Mouse (Mus musculus): ENCODE data around the gene Pip5k1b.

Pip5k1b gene

DNA sequence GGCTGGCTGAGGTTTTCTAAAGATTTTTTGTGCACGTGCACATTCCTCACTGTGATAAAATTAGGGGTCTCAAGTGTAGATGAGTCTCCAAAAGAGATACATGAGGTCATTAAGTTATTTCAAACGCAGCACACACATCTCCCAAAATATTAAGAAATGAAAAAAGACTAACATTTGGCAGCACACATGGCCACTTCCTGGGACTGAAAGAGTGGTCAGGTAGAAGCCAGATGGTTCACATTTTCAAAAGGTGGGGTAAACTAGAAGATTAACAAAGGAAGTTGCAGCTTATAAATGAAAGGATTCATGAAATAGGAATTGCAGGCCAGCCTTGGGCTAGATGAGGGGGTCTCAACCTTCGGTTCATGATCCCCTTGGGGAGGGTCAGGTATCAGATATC, 19.4 kb downstream of the Pip5k1b start:
- Histone ChIP-seq H3K36me3 (ENCODE audit: control insufficient read depth, insufficient read depth, low read length, poor library complexity, severe bottlenecking) (no peaks in the 10 kb centered on the region), H3K27me3 (ENCODE audit: control insufficient read depth, insufficient read depth, low read length, poor library complexity, severe bottlenecking) (no peaks in the 10 kb centered on the region)
- no peak for DNase-seq (ENCODE audit: low read depth, low spot score)

DNA sequence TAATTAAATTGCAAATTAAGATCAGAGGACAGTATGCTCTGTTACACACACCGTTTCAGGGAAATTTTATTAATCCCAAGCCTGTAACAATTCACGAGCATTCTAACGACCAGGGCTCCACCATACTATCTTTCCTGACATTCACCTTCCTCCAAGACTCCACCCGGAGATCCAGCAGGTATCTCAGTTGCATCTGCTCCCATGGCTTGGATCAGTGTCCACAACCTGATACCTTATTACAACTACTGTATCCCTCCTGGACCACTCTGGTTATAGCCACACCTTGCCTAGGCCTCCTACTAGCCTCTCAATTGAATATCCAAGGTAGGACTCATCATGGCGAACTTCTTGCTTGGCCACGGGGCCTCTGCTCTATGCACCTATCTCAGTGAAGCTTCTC, 20.5 kb downstream of the Pip5k1b start:
- no peak for DNase-seq (ENCODE audit: low read depth, low spot score)

DNA sequence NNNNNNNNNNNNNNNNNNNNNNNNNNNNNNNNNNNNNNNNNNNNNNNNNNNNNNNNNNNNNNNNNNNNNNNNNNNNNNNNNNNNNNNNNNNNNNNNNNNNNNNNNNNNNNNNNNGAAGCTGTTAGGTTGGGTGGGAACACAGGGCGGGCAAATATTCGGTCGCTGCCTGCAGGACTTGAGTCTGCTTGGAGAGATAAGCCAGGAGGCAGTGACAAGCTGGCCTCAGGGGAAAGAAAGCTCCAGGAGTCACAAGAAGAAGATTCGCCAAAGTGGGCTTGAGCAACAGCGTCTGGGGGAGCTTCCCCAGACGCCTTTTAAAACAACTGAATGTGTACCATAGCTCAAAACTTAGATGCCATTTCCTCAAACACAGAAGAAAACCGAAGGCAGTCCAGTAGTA, 20.9 kb downstream of the Pip5k1b start:
- Histone ChIP-seq H3K36me3 (ENCODE audit: control insufficient read depth, insufficient read depth, low read length, poor library complexity, severe bottlenecking) (no peaks in the 10 kb centered on the region), H3K27me3 (ENCODE audit: control insufficient read depth, insufficient read depth, low read length, poor library complexity, severe bottlenecking) (no peaks in the 10 kb centered on the region)
- DNase-seq (ENCODE audit: low read depth, low spot score) = no peak

More for the DNA sequence above, 20.5 kb downstream of the Pip5k1b start:
- no peaks in the 10 kb centered on the region for H3K27me3 ChIP-seq (ENCODE audit: control insufficient read depth, insufficient read depth, low read length, poor library complexity, severe bottlenecking)
- H3K36me3 ChIP-seq (ENCODE audit: control insufficient read depth, insufficient read depth, low read length, poor library complexity, severe bottlenecking) = no peaks in the 10 kb centered on the region

- Histone ChIP-seq H3K36me3 (ENCODE audit: control insufficient read depth, insufficient read depth, low read length, poor library complexity, severe bottlenecking) (no peaks in the 10 kb centered on the region), H3K27me3 (ENCODE audit: control insufficient read depth, insufficient read depth, low read length, poor library complexity, severe bottlenecking) (no peaks in the 10 kb centered on the region)
- peak; percentile 47 for DNase-seq (ENCODE audit: low read depth, low spot score)
Observed at GRCm38 (mm10) chr19:24528910-24529561, 26.6 kb downstream of the Pip5k1b start.

GRCm38 (mm10) chr19:24528129-24528730, 27.4 kb downstream of the Pip5k1b start:
- Histone ChIP-seq H3K27me3 (ENCODE audit: control insufficient read depth, insufficient read depth, low read length, poor library complexity, severe bottlenecking) (no peaks in the 10 kb centered on the region), H3K36me3 (ENCODE audit: control insufficient read depth, insufficient read depth, low read length, poor library complexity, severe bottlenecking) (no peaks in the 10 kb centered on the region)
- no peak for DNase-seq (ENCODE audit: low read depth, low spot score)

DNA sequence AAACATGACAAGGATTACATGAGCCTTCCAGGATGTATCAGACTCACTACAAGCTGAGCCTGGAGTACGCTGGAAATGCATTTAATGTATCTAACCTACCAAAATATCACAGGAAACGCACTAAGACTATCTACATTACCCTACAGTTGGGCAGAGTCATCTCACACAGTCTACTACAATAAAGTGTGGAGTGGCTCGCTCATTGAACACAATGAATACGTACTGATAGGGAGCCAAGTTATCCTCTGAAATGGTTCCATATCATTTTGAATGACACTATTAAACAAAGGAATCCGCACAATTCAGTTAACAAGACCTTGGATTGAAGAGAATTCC, 28.1 kb downstream of the Pip5k1b start:
- H3K27me3 ChIP-seq (ENCODE audit: control insufficient read depth, insufficient read depth, low read length, poor library complexity, severe bottlenecking) = no peaks in the 10 kb centered on the region
- no peak for DNase-seq (ENCODE audit: low read depth, low spot score)

DNA sequence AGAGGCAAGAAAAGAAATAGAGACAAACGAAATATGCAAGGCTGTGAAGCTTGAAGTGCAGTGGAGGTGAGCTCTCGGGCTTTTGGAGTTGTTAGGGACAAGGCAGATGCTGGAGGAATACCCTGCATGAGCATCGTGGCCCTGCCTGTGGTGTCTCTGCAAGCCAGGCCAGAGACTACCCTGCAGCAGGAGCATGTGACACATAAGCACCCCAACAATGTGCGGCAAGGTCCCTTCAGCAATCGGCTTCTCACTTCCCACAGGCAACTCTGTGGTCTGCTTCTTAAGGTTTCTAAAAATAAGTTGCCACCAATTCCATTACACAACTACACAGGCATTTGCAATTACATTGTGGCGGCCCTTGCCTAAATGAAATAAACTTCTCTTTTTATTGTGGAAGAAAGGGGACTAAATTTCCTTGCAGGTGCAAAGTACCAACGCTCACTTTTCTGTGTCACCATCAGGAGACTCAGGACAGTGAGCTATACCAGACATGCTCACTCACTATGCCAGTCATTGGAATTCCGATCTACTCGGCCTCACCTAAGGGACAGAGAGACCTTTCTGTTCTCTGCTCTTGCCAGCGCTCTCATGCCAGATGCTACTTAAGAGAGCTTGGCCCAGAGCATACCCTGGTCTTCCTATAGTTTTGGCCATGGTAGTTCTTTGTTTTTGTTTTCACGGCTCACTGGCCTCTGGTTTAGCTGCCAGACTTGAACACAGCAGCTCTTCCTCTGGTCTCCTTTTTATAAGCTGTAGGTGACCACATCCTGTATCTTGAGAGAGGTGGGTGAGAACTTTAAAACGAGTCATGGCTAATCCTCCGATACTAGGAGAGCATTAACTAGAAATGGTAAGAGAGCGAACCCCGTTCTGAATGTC, 28.7 kb downstream of the Pip5k1b start:
- H3K27me3 ChIP-seq (ENCODE audit: control insufficient read depth, insufficient read depth, low read length, poor library complexity, severe bottlenecking) = no peaks in the 10 kb centered on the region
- H3K36me3 ChIP-seq (ENCODE audit: control insufficient read depth, insufficient read depth, low read length, poor library complexity, severe bottlenecking) = no peaks in the 10 kb centered on the region
- peak; percentile 55 for DNase-seq (ENCODE audit: low read depth, low spot score)

More for the DNA sequence above, 28.1 kb downstream of the Pip5k1b start:
- no peaks in the 10 kb centered on the region for H3K36me3 ChIP-seq (ENCODE audit: control insufficient read depth, insufficient read depth, low read length, poor library complexity, severe bottlenecking)

- Histone ChIP-seq H3K27me3 (ENCODE audit: control insufficient read depth, insufficient read depth, low read length, poor library complexity, severe bottlenecking) (no peaks in the 10 kb centered on the region), H3K36me3 (ENCODE audit: control insufficient read depth, insufficient read depth, low read length, poor library complexity, severe bottlenecking) (no peaks in the 10 kb centered on the region)
- DNase-seq (ENCODE audit: low read depth, low spot score) = no peak
Observed at GRCm38 (mm10) chr19:24523476-24524313, 32.0 kb downstream of the Pip5k1b start.

DNA sequence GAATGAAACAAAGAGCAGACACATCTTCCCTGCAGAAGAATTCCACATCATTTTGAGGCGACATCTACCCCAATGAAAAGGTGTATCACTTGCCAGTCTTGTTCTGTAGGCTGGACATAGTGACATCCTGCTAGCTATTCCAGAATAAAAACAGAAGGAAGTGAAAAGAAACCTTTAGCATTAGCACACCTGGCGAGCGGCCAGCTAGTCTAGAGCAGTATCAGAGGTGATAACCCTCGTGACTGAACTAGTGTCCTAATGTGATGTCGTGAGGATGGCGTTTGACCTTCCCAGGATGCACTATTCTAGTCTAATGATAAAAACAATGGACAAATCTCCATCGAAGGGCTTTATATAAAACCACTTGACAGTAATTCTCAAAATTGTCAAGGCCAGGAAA, 33.7 kb downstream of the Pip5k1b start:
- no peak for DNase-seq (ENCODE audit: low read depth, low spot score)
- Histone ChIP-seq H3K36me3 (ENCODE audit: control insufficient read depth, insufficient read depth, low read length, poor library complexity, severe bottlenecking) (no peaks in the 10 kb centered on the region), H3K27me3 (ENCODE audit: control insufficient read depth, insufficient read depth, low read length, poor library complexity, severe bottlenecking) (no peaks in the 10 kb centered on the region)

GRCm38 (mm10) chr19:24521146-24521545, 34.5 kb downstream of the Pip5k1b start:
- DNase-seq (ENCODE audit: low read depth, low spot score) = no peak

GRCm38 (mm10) chr19:24519732-24520409, 35.8 kb downstream of the Pip5k1b start:
- no peak for DNase-seq (ENCODE audit: low read depth, low spot score)
- no peaks in the 10 kb centered on the region for H3K36me3 ChIP-seq (ENCODE audit: control insufficient read depth, insufficient read depth, low read length, poor library complexity, severe bottlenecking)

More at GRCm38 (mm10) chr19:24521146-24521545, 34.5 kb downstream of the Pip5k1b start:
- no peaks in the 10 kb centered on the region for H3K36me3 ChIP-seq (ENCODE audit: control insufficient read depth, insufficient read depth, low read length, poor library complexity, severe bottlenecking)
- H3K27me3 ChIP-seq (ENCODE audit: control insufficient read depth, insufficient read depth, low read length, poor library complexity, severe bottlenecking) = no peaks in the 10 kb centered on the region

GRCm38 (mm10) chr19:24518384-24518783, 37.3 kb downstream of the Pip5k1b start:
- Histone ChIP-seq H3K27me3 (ENCODE audit: control insufficient read depth, insufficient read depth, low read length, poor library complexity, severe bottlenecking) (no peaks in the 10 kb centered on the region), H3K36me3 (ENCODE audit: control insufficient read depth, insufficient read depth, low read length, poor library complexity, severe bottlenecking) (no peaks in the 10 kb centered on the region)
- DNase-seq (ENCODE audit: low read depth, low spot score) = no peak

More at GRCm38 (mm10) chr19:24519732-24520409, 35.8 kb downstream of the Pip5k1b start:
- H3K27me3 ChIP-seq (ENCODE audit: control insufficient read depth, insufficient read depth, low read length, poor library complexity, severe bottlenecking) = no peaks in the 10 kb centered on the region

GRCm38 (mm10) chr19:24517057-24517456, 38.6 kb downstream of the Pip5k1b start:
- H3K27me3 ChIP-seq (ENCODE audit: control insufficient read depth, insufficient read depth, low read length, poor library complexity, severe bottlenecking) = no peaks in the 10 kb centered on the region
- no peaks in the 10 kb centered on the region for H3K36me3 ChIP-seq (ENCODE audit: control insufficient read depth, insufficient read depth, low read length, poor library complexity, severe bottlenecking)
- no peak for DNase-seq (ENCODE audit: low read depth, low spot score)

DNA sequence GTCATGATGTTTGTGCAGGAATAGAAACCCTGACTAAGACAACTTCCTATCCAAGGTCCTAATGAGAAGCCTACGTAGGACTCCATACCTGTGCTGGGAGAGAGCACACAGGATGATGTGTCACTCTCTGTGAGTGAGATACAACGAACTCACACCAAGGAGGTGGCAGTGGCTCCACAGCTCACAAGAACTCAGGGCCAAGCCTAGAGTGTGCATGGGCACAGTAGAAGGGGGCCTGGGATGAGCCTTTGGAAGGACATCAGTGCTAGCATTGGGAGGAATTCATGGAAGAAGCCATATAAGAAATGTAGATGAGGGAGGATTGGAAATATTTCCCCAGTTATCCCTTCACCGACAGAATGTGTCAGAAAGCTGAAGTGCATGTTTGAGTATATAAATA, 39.7 kb downstream of the Pip5k1b start:
- H3K36me3 ChIP-seq (ENCODE audit: control insufficient read depth, insufficient read depth, low read length, poor library complexity, severe bottlenecking) = no peaks in the 10 kb centered on the region
- no peaks in the 10 kb centered on the region for H3K27me3 ChIP-seq (ENCODE audit: control insufficient read depth, insufficient read depth, low read length, poor library complexity, severe bottlenecking)

More for the DNA sequence above, 39.7 kb downstream of the Pip5k1b start:
- no peak for DNase-seq (ENCODE audit: low read depth, low spot score)

Data from splenic B cell, adult 2 months (primary cell).